27 mouse cellular contexts compared by ENCODE assay signal in the genomic region with DNA sequence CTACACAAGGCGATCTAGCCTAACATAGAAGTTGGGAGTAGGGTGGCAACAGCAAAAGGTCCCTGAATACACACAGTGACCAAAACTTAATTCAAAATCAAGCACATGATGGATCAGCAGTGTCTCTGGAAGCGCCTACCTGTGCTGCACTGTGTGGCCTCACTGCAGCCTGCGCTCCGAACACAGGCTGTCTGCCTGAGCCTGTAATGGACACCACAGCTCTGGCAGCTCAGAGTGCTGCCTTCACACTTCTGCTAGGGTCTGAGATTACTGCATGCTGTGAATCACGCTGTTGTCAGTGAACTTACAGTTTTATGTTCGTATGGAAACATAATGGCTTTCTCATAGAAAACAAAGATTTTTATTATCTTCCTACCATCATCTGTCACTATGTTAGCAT.
DNase-seq lines count a peak whose midpoint lies in the region; ATAC-seq lines count a peak whose summit lies in the region.
"Had no signal": no experiment of that assay in that cellular context is flagged by ENCODE, and none has a peak within 500 bp of the region (broad histone marks: within the 10 kb centered on the region; RNA-seq: fewer than 3 reads in every experiment).

No protein-coding gene starts in this region.

- WGBS in kidney, embryonic 14.5 days: 43% methylated on average over 6 of the region's 6 CpGs
- WGBS in kidney, embryonic 15.5 days: 52% methylated on average over 6 of the region's 6 CpGs
- WGBS in embryonic facial prominence, embryonic 10.5 days: 82% methylated on average over 6 of the region's 6 CpGs

- peak; percentile 57 for DNase-seq in gastrocnemius, adult 18-20 months (ENCODE audit: low spot score)
- no peak for DNase-seq in gastrocnemius, postnatal 10 days
- peak; percentile 33 for DNase-seq in gastrocnemius, postnatal 14 days
- DNase-seq in skeletal muscle tissue, adult 2 months (ENCODE audit: low read depth, low spot score): peak; percentile 81
- DNase-seq in embryonic facial prominence, embryonic 10.5 days (ENCODE audit: low spot score): no peak
- DNase-seq: adrenal gland, adult 8-10 months; adrenal gland, postnatal 25 days; cerebellum, adult 11-12 months; cerebellum, adult 8-10 months; cerebellum, postnatal 10 days; cerebellum, postnatal 36 days; embryo, embryonic 11 days; heart, adult 11 months; heart, postnatal 10 days; heart, postnatal 36 days had no signal

- peak; percentile 79; the same call in 1 of the 2 replicates for ATAC-seq in kidney, embryonic 14.5 days (ENCODE audit: low FRiP score, low TSS enrichment)
- ATAC-seq in kidney, embryonic 15.5 days (replicated peaks; ENCODE audit: low FRiP score): no peak
- ATAC-seq: activated CD4-positive, CD25-positive, alpha-beta regulatory T cell, adult 4 months; forebrain, embryonic 13.5 days; forebrain, embryonic 16.5 days; hindbrain, embryonic 16.5 days; intestine, embryonic 15.5 days had no signal

- no peak overlapping the region for H3K4me3 ChIP-seq in kidney, embryonic 14.5 days (ENCODE audit: low read length)
- H3K4me3 ChIP-seq in kidney, embryonic 15.5 days (replicated peaks): no peak overlapping the region
- H3K4me3 ChIP-seq in embryonic facial prominence, embryonic 10.5 days: no peak overlapping the region
- H3K4me3 ChIP-seq: forebrain, embryonic 10.5 days; forebrain, embryonic 13.5 days; heart, embryonic 12.5 days; heart, embryonic 15.5 days; hindbrain, embryonic 10.5 days; hindbrain, embryonic 13.5 days; intestine, embryonic 15.5 days had no signal

- intact Hi-C loops in gastrocnemius, postnatal 14 days (cut with DNase I; ENCODE audit: low total_unique reads): no loop called here

- H3K27ac ChIP-seq in kidney, embryonic 14.5 days (ENCODE audit: low read depth, low read length): no peak overlapping the region
- H3K27ac ChIP-seq in kidney, embryonic 15.5 days: no peak overlapping the region
- no peak overlapping the region for H3K27ac ChIP-seq in embryonic facial prominence, embryonic 10.5 days (replicated peaks)
- H3K27ac ChIP-seq: forebrain, embryonic 10.5 days; forebrain, embryonic 13.5 days; heart, embryonic 15.5 days; hindbrain, embryonic 10.5 days; hindbrain, embryonic 13.5 days; intestine, embryonic 15.5 days had no signal

- no peaks in the 10 kb centered on the region for H3K36me3 ChIP-seq in kidney, embryonic 14.5 days (ENCODE audit: control insufficient read depth, insufficient read depth, low read length)
- no peaks in the 10 kb centered on the region for H3K36me3 ChIP-seq in kidney, embryonic 15.5 days
- H3K36me3 ChIP-seq in embryonic facial prominence, embryonic 10.5 days (replicated peaks): no peaks in the 10 kb centered on the region
- H3K36me3 ChIP-seq: heart, embryonic 15.5 days; hindbrain, embryonic 10.5 days; hindbrain, embryonic 13.5 days; intestine, embryonic 15.5 days had no signal

- no peak overlapping the region for H3K4me2 ChIP-seq in kidney, embryonic 14.5 days (replicated peaks; ENCODE audit: low read depth, low read length)
- H3K4me2 ChIP-seq in kidney, embryonic 15.5 days: no peak overlapping the region
- H3K4me2 ChIP-seq: forebrain, embryonic 13.5 days; heart, embryonic 12.5 days; heart, embryonic 15.5 days; hindbrain, embryonic 13.5 days; intestine, embryonic 15.5 days had no signal

- no peaks in the 10 kb centered on the region; the same call in 1 of the 2 replicates for H3K4me1 ChIP-seq in kidney, embryonic 14.5 days (ENCODE audit: control insufficient read depth, insufficient read depth, low read length)
- peaks cover 14% of the 10 kb centered on the region for H3K4me1 ChIP-seq in kidney, embryonic 15.5 days
- peaks cover 48% of the 10 kb centered on the region for H3K4me1 ChIP-seq in embryonic facial prominence, embryonic 10.5 days

- H3K9ac ChIP-seq in kidney, embryonic 14.5 days (ENCODE audit: low read depth, low read length): no peak overlapping the region
- H3K9ac ChIP-seq in kidney, embryonic 15.5 days: no peak overlapping the region
- H3K9ac ChIP-seq: forebrain, embryonic 13.5 days; heart, embryonic 12.5 days; heart, embryonic 15.5 days; hindbrain, embryonic 13.5 days; intestine, embryonic 15.5 days had no signal

- H3K27me3 ChIP-seq in kidney, embryonic 14.5 days (ENCODE audit: control insufficient read depth, insufficient read depth, low read length): no peaks in the 10 kb centered on the region
- H3K27me3 ChIP-seq in kidney, embryonic 15.5 days: no peaks in the 10 kb centered on the region
- H3K27me3 ChIP-seq in embryonic facial prominence, embryonic 10.5 days (replicated peaks; ENCODE audit: low read depth, poor library complexity, severe bottlenecking): peaks cover 24% of the 10 kb centered on the region
- H3K27me3 ChIP-seq: forebrain, embryonic 13.5 days; heart, embryonic 12.5 days; heart, embryonic 15.5 days; intestine, embryonic 15.5 days had no signal

- no peaks in the 10 kb centered on the region for H3K9me3 ChIP-seq in kidney, embryonic 14.5 days (ENCODE audit: control insufficient read depth, low read length)
- no peaks in the 10 kb centered on the region for H3K9me3 ChIP-seq in kidney, embryonic 15.5 days (replicated peaks)
- H3K9me3 ChIP-seq in embryonic facial prominence, embryonic 10.5 days: no peaks in the 10 kb centered on the region
- H3K9me3 ChIP-seq: forebrain, embryonic 10.5 days; forebrain, embryonic 13.5 days; heart, embryonic 12.5 days; heart, embryonic 15.5 days; hindbrain, embryonic 10.5 days; hindbrain, embryonic 13.5 days; intestine, embryonic 15.5 days had no signal

Comparison
In these comparisons a context has a peak if more than half of its experiments do, and no peak if none do; other contexts are left out.
1. DNase-seq: peak in gastrocnemius, adult 18-20 months (single experiment), gastrocnemius, postnatal 14 days (single experiment) and skeletal muscle tissue, adult 2 months (single experiment); none in gastrocnemius, postnatal 10 days (single experiment) and embryonic facial prominence, embryonic 10.5 days (single experiment).